8 mouse cellular contexts compared by ENCODE assay signal in genomic region chr9:124423552-124424291, GRCm38 (mm10). TPM values are rescaled to one million over a fixed set of nuclear protein-coding genes. Genes with fewer than 3 reads are reported as not detected.
DNase-seq lines count a peak whose midpoint lies in the region; ATAC-seq lines count a peak whose summit lies in the region.

No protein-coding gene starts in this region.

- H3K27ac ChIP-seq in hindbrain, embryonic 15.5 days (replicated peaks): peak overlapping the region; percentile 98

- H3K27me3 ChIP-seq in hindbrain, embryonic 15.5 days: no peaks in the 10 kb centered on the region; the same call in 1 of the 2 replicates

- H3K4me2 ChIP-seq in hindbrain, embryonic 15.5 days: peak overlapping the region; percentile 75

- under 1% methylated on average over 74 of the region's 74 CpGs for WGBS in hindbrain, embryonic 15.5 days

- H3K9me3 ChIP-seq in hindbrain, embryonic 15.5 days: no peaks in the 10 kb centered on the region

- peak overlapping the region; percentile 76 for H3K4me3 ChIP-seq in hindbrain, embryonic 15.5 days

- no peaks in the 10 kb centered on the region for H3K4me1 ChIP-seq in hindbrain, embryonic 15.5 days (replicated peaks)

- ATAC-seq in hindbrain, embryonic 15.5 days (ENCODE audit: low FRiP score, low read depth): peak; percentile 76

- peak overlapping the region; percentile 76 for H3K9ac ChIP-seq in hindbrain, embryonic 15.5 days

- DNase-seq in R1 (ENCODE audit: low read depth, low spot score): peak; percentile 98
- DNase-seq in cerebellum, postnatal 14 days: peak; percentile 97 to 98
- DNase-seq in frontal cortex, postnatal 36 days (ENCODE audit: low spot score in 2 of 2): peak; percentile 98 to 99
- peak; percentile 97 for DNase-seq in left cerebral cortex, adult 11 months (ENCODE audit: low spot score)
- DNase-seq in lung, postnatal 4 days: peak; percentile 98 to 99
- DNase-seq in right cerebral cortex, adult 18-20 months: peak; percentile 98
- peak; percentile 94 for DNase-seq in urinary bladder, postnatal 10 days (ENCODE audit: low spot score)

- H3K36me3 ChIP-seq in hindbrain, embryonic 15.5 days: no peaks in the 10 kb centered on the region

RNA-seq across cellular contexts. Expression of gene Ppp2r3d, which starts 53.0 kb away (rescaled TPM):
- polyA plus RNA-seq in hindbrain, embryonic 15.5 days (2015; fragmentation: Nextera tagmentation; extraction: Ambion mirVana): 152 and 180 TPM in 2 replicates

Comparison
In these comparisons a context has a peak if more than half of its experiments do, and no peak if none do; other contexts are left out.
1. Peak in every context shown above with its lines: DNase-seq, ATAC-seq, H3K4me3 ChIP-seq and H3K27ac ChIP-seq.